In the genomic region with DNA sequence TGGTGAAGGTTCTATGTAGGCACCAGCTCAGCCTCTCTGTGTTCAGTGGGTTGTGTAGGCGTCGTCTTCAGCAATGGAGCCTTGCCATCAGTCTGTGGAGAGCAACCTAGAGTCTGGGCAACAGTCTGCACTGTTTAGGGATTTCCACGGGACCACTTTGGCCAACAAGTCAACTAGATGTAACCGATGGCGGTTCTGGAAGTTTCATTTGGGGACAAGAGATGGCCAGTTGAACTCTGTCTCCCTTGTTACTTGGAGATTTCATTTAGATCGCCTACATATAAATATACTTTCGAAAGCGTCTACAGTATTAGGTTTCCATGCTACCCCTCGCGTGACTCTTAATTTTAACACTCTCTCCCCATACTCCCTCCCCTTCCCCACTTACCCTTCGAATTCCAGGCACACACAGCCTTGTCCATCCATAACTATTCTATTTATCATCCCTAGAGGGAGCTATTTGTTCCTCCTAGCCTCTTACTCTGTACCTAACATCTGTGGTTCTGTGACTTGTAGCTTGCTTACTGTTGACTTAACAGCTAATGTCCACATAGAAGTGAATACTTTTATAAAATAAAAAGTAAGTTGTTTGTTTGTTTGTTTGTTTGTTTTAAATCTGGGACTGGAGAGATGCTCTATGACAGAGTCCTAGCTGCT, we compare ENCODE assay signal across 18 mouse cellular contexts.
DNase-seq lines count a peak whose midpoint lies in the region; ATAC-seq and TF ChIP-seq lines count a peak whose summit lies in the region.
"Had no signal": no experiment of that assay in that cellular context is flagged by ENCODE, and none has a peak within 500 bp of the region (broad histone marks: within the 10 kb centered on the region; RNA-seq: fewer than 3 reads in every experiment).

No protein-coding gene starts in this region.

- no peak overlapping the region for H3K4me2 ChIP-seq in kidney, embryonic 14.5 days (replicated peaks; ENCODE audit: low read depth, low read length)
- no peak overlapping the region for H3K4me2 ChIP-seq in lung, postnatal 0 days (replicated peaks; ENCODE audit: low read depth, low read length)
- H3K4me2 ChIP-seq: embryonic facial prominence, embryonic 13.5 days; forebrain, embryonic 15.5 days; heart, embryonic 13.5 days; liver, embryonic 13.5 days; neural tube, embryonic 12.5 days had no signal

- 87% methylated on average over 11 of the region's 11 CpGs for WGBS in kidney, adult 2 months
- 81% methylated on average over 11 of the region's 11 CpGs for WGBS in kidney, embryonic 14.5 days
- WGBS in lung, postnatal 0 days, result 87% methylated on average over 11 of the region's 11 CpGs

- TF ChIP-seq EP300 in lung, postnatal 0 days (IDR thresholded peaks at IDR 0.05), result no peak

- H3K27ac ChIP-seq in kidney, adult 2 months (ENCODE audit: insufficient read depth, low read depth, low read length), result no peak overlapping the region
- no peak overlapping the region for H3K27ac ChIP-seq in kidney, embryonic 14.5 days (ENCODE audit: low read depth, low read length)
- H3K27ac ChIP-seq in lung, postnatal 0 days (ENCODE audit: low read length), result no peak overlapping the region
- H3K27ac ChIP-seq: embryonic facial prominence, embryonic 13.5 days; forebrain, embryonic 15.5 days; heart, embryonic 13.5 days; liver, embryonic 13.5 days; neural tube, embryonic 12.5 days had no signal

- DNase-seq in kidney, adult 2 months, result no peak
- DNase-seq in lung, postnatal 0 days (ENCODE audit: low spot score), result peak; percentile 24
- DNase-seq in lung, adult 18-20 months, result no peak
- DNase-seq in ES-CJ7 (ENCODE audit: low read depth, low spot score), result peak; percentile 9
- no peak for DNase-seq in right cerebral cortex, postnatal 25 days
- DNase-seq: adrenal gland, adult 2 months; cerebellum, adult 9-11 months; kidney, adult 11 months; kidney, postnatal 14 days; liver, embryonic 13.5 days; thymus, postnatal 36 days had no signal

- no peaks in the 10 kb centered on the region for H3K27me3 ChIP-seq in kidney, adult 2 months (replicated peaks; ENCODE audit: control insufficient read depth, insufficient read depth, low read length)
- no peaks in the 10 kb centered on the region for H3K27me3 ChIP-seq in kidney, embryonic 14.5 days (ENCODE audit: control insufficient read depth, insufficient read depth, low read length)
- H3K27me3 ChIP-seq in lung, postnatal 0 days (replicated peaks; ENCODE audit: insufficient read depth, low read length), result no peaks in the 10 kb centered on the region
- H3K27me3 ChIP-seq: embryonic facial prominence, embryonic 13.5 days; forebrain, embryonic 15.5 days; heart, embryonic 13.5 days; liver, embryonic 13.5 days; neural tube, embryonic 12.5 days had no signal

- no peak for TF ChIP-seq POLR2A in kidney, adult 2 months (IDR thresholded peaks at IDR 0.05; ENCODE audit: low read depth, low read length)

- no peak overlapping the region for H3K9ac ChIP-seq in kidney, embryonic 14.5 days (ENCODE audit: low read depth, low read length)
- H3K9ac ChIP-seq in lung, postnatal 0 days (replicated peaks; ENCODE audit: low read depth), result no peak overlapping the region
- H3K9ac ChIP-seq: embryonic facial prominence, embryonic 13.5 days; forebrain, embryonic 15.5 days; heart, embryonic 13.5 days; liver, embryonic 13.5 days; neural tube, embryonic 12.5 days had no signal

- H3K4me3 ChIP-seq in kidney, adult 2 months (ENCODE audit: insufficient read depth, low read depth, low read length), result no peak overlapping the region
- no peak overlapping the region for H3K4me3 ChIP-seq in kidney, embryonic 14.5 days (ENCODE audit: low read length)
- H3K4me3 ChIP-seq in lung, postnatal 0 days (ENCODE audit: low read depth, low read length), result no peak overlapping the region
- H3K4me3 ChIP-seq: embryonic facial prominence, embryonic 13.5 days; forebrain, embryonic 15.5 days; heart, embryonic 13.5 days; liver, embryonic 13.5 days; neural tube, embryonic 12.5 days had no signal

- no peak for ATAC-seq in kidney, embryonic 14.5 days (ENCODE audit: low FRiP score, low TSS enrichment)
- ATAC-seq in lung, postnatal 0 days, result no peak
- ATAC-seq in megakaryocyte progenitor cell, adult 5-6 weeks (replicated peaks; ENCODE audit: poor library complexity), result peak; percentile 42; the same call in 1 of the 2 replicates
- ATAC-seq: forebrain, embryonic 15.5 days; hindbrain, embryonic 16.5 days had no signal

- no peaks in the 10 kb centered on the region for H3K36me3 ChIP-seq in kidney, adult 2 months (ENCODE audit: control insufficient read depth, insufficient read depth, low read length)
- H3K36me3 ChIP-seq in kidney, embryonic 14.5 days (ENCODE audit: control insufficient read depth, insufficient read depth, low read length), result no peaks in the 10 kb centered on the region
- H3K36me3 ChIP-seq in lung, postnatal 0 days (ENCODE audit: insufficient read depth, low read length), result no peaks in the 10 kb centered on the region
- H3K36me3 ChIP-seq: embryonic facial prominence, embryonic 13.5 days; forebrain, embryonic 15.5 days; heart, embryonic 13.5 days; liver, embryonic 13.5 days; neural tube, embryonic 12.5 days had no signal

- no peaks in the 10 kb centered on the region for H3K9me3 ChIP-seq in kidney, embryonic 14.5 days (ENCODE audit: control insufficient read depth, low read length)
- H3K9me3 ChIP-seq in lung, postnatal 0 days (ENCODE audit: low read length), result no peaks in the 10 kb centered on the region
- H3K9me3 ChIP-seq: forebrain, embryonic 15.5 days; liver, embryonic 13.5 days; neural tube, embryonic 12.5 days had no signal

- TF ChIP-seq CTCF in kidney, adult 2 months (conservative IDR thresholded peaks at IDR 0.05; ENCODE audit: insufficient read depth, insufficient read length, low read depth, low read length), result 0 out of 2 replicates have a peak, but pooled peaks have one; percentile 16
- TF ChIP-seq CTCF in lung, postnatal 0 days (IDR thresholded peaks at IDR 0.05), result peak; percentile 63

- peaks cover 12% of the 10 kb centered on the region; the same call in 1 of the 2 replicates for H3K4me1 ChIP-seq in kidney, adult 2 months (ENCODE audit: control insufficient read depth, insufficient read depth, low read length)
- H3K4me1 ChIP-seq in kidney, embryonic 14.5 days (ENCODE audit: control insufficient read depth, insufficient read depth, low read length), result 0 out of 2 replicates have a peak, but pooled peaks cover 2% of the 10 kb centered on the region
- H3K4me1 ChIP-seq in lung, postnatal 0 days (ENCODE audit: insufficient read depth, low read depth, low read length), result no peaks in the 10 kb centered on the region
- H3K4me1 ChIP-seq: embryonic facial prominence, embryonic 13.5 days; forebrain, embryonic 15.5 days; liver, embryonic 13.5 days; neural tube, embryonic 12.5 days had no signal

Comparison
In these comparisons a context has a peak if more than half of its experiments do, and no peak if none do; other contexts are left out.
1. DNase-seq: peak in lung, postnatal 0 days (single experiment) and ES-CJ7 (single experiment); none in kidney, adult 2 months (single experiment), lung, adult 18-20 months (0 of 2) and right cerebral cortex, postnatal 25 days (single experiment).